Mouse (Mus musculus): ENCODE results near the gene Dhx33.
A peak's percentile ranks its signal among the peaks of the same experiment; 100 is the strongest.

Gene Dhx33

DNA sequence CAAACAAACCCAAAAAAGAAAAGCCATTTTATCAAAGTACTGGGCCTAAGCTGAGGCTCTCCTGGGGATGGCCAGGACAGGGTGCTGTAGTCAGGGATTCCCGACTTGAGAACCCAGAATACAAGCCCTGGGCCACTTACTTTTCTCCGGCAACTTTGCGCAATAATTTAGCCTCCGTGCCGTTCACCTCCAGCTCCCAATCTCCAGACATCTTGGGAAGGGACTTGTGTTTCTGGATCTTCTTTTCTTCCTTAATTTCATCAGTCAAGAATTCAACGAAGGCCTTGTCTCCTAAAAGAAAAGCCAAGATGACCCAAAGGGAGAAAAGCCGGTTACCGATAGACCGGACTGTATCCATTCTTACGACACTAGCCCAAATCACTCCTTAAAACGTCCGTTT is 22.2 kb downstream of the Dhx33 start:
- peak; percentile 35 for DNase-seq (ENCODE audit: low spot score)

DNA sequence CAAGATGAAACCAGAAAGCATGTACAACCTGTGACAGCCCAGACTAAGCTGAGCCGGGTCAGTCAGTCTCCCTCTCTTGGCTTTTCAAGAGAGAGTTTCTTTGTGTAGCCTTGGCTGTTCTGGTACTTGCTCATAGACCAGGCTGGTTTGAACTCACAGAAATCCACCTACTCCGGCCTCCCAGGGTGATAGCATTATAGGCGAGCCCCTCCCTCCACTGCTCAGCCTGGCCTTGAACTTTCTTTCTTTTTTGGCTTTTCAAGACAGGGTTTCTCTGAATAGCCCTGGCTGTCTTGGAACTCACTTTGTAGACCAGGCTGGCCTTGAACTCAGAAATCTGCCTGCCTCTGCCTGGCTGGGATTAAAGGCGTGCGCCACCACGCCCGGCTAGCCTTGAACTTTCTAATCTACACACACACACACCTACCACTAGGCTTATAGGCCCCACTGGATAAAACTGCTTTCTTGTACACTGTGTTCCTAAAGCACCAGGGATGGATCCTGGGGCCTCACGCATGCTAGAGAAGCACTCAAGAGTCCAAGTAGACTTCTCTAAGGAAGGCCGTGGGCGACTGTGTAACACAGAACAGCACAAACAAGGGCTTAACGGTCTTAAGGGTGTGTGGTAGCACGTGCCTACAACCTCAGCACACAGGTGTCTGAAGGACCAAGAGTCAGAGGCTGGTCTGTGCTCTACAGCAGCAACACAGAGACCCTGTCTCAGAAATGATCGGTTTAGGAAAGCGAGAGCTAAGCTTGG is 23.3 kb downstream of the Dhx33 start:
- DNase-seq (ENCODE audit: low spot score), result peak; percentile 34

DNA sequence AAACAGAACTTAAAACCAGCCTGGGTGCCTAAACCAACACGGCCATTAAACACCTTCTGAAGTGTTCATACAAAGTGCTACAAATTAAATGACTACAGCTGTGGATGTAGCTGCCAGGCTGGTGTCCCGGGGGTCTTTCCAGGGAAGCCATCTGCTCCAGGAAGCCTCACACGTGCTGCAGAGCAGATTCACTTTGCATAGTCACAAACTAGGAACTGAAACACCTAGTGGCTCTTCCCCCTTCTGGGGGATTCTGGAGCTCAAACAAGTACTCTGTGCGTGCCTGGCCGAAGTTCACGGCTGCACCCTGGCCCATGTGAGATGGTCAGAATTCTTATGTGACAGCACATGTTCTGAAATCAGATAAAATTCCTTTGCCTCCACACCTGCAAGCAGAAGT is 24.0 kb downstream of the Dhx33 start:
- DNase-seq (ENCODE audit: low spot score), result no peak

DNA sequence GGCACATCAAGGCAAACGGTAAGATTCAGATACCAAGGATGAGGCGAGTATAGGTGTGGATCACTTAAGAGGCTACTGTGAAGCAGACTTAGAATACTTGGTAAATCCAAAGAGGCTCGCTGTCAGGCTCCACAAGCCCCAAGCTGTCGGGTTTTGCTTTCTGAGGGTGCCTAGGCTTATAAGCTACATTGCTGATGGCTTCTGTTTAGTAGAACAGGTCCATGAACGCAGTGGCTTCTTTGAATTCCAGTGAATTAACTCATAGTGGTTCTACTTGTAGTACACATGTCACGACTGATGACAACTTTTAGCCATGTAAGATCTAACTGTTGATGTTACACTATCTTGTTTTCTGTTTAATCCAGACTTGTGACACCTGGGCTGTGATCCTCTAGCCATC is 26.9 kb downstream of the Dhx33 start:
- no peak for DNase-seq (ENCODE audit: low spot score)

DNA sequence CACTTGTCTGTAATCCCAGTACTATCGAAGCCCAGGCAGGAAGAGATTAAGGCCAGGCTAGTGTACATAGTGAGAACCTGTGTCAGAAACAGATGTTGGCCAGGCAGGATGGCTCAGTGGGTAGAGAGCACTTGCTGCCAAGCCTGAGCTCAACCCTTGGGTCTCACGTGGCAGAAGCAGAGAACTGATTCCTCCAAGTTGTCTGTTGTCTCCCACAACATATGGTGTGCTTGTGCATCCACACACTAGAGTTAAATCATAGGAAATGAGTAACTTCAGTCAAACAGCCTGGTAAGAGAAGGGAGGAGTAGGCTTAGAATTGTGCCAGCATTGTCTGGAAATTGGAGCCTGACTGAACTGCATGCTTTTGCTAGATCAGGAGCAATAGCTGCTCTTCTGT is 29.0 kb downstream of the Dhx33 start:
- DNase-seq (ENCODE audit: low spot score), result no peak

DNA sequence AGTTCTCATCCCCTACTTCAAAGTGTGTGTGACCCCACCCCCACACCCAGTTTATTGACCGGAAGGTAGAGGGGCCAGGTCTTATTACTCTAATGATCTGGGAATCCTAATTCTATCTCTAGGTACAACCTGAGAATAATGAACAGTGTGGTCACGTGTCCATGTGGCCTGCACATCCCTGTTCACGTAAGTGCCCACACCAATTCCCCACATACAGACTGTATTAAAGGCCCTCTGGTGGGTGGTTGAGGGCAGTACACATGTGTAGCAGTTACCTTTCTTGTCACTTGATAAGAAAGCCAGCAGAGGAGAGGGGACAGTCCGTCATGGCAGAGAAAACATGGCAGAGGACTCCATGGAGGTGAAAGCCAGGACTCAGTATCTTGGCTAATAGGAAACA is 30.3 kb downstream of the Dhx33 start:
- no peak for DNase-seq (ENCODE audit: low spot score)

DNA sequence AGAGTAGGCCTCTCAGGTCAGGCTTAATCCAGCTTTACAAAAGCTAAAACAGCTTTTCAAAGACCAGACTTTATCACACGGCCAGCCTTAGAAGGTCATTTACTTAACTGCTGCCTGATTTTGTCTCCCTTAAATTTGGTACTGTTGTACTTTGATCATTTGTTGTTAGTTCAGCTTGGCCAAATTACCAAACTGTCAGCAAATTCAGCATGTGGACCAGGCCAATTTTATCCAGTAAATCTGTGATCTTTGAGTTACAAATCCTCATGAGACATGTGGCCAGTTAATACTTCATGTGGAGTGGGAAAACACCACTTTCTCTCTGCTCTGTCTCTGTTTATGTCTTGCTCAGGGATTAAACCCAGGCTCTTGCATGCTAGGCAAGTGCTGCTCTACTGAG is 31.7 kb downstream of the Dhx33 start:
- DNase-seq (ENCODE audit: low spot score), result no peak

DNA sequence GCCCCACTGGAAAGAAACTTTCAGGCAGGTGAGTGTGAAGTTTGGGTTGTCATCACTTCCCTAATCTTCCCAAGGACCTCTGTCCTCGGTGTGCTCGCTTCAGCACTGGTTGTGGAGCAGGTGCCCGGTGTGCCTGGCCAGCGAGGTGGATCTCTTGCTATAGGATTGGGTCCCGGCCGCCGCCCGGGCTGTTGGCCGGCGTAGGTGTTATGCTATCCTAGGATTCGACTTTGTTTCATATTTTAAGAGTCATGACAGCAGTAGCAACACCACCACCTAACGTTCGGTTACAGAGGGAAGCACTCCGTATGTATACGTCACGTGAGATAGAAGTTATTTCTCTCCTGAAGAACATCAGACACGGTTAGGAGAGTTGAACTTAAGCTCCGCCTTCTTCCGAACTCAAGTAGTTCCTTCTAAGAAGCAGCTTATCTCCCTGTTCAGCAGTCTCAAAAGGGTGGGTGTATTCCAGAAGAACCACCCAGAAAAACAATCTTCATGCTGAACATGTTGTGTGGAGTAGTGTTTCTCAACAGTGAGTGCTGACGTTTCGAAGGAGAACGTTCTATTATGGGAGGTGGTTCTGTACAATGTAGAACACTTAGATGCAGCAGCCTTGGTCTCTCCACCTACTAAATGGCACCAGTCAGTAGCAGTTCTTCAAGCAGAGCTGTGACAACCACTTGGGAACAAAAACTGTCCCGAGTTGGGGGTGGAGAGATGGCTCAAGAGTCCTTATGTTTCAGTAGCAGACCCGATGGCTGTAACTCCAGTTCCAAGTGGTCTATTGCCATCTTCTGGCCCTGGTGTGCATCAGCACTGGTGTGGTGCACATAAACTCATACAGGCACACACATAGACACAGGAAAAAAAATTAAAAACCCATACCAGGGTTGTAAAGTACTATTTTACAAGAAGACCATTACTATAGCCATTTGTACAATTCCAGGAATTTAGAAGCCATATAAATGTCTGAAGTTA is 33.4 kb downstream of the Dhx33 start:
- DNase-seq (ENCODE audit: low spot score), result peak; percentile 91

DNA sequence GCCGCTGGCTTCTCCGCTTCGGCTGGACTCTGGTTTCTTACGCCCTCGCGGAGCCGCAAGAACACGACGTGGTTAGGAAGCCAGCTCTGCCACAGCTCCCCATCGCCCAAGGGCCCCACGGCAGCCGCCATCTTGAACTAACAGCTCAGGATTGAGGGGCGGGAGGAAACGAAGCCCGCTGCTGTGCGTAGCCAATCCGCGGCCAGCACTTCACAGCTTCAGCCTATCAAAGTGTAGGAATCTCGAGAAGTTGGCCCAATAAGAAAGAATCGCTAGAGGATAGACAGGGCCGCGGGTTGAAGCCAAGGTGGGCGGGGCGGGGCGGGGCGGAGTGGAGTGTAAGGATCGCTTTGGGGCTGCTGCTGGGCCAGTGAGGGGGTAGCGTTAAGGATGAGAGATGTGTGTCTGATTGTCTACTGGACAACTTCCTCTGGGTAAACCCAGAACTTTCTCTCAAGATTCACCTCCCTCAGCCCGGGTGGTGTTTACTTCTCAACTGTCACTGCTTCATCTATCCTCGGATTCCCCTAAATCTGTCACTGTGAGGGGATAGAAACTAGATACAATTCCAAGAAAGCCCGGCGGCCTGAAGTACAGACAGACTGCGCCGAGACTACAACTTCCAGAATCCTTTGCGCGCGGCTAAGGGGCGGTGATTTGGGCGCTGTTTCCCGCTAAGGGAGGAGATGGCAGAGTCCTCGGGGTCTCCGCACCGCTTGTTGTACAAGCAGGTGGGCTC is 34.2 kb downstream of the Dhx33 start, which contains the start of the genes Nup88 and Rpain:
TSS of gene Nup88 (minus strand) at position 153 of the 739 bp plus-strand sequence.
TSS of gene Rpain (plus strand) at position 393 of the 739 bp plus-strand sequence.
- peak; percentile 95 for DNase-seq (ENCODE audit: low spot score)

DNA sequence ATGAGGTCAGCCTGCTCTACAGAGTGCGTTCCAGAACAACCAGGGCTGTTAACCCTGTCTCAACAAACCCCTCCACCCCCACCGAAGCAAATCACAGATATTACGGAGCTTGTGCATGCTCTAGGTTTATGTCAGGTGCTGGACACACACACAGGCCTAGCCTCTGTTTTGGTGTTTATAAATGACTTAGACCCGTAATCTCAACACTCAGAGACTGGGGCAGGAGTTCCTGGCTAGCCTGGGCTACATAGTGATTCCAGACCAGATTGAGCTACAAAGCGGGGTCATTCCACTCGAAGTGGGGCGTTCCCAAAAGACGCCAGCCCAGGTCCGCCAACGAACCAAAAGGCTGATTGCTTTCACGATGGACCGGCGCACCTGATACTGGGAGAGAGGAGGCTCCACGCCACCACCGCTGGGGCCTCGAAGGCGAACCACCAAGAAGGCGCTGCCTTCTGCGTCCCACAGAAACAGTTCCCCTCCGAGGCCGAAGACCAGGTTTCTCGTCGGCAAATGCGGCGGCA is 34.9 kb downstream of the Dhx33 start:
- no peak for DNase-seq (ENCODE audit: low spot score)

DNA sequence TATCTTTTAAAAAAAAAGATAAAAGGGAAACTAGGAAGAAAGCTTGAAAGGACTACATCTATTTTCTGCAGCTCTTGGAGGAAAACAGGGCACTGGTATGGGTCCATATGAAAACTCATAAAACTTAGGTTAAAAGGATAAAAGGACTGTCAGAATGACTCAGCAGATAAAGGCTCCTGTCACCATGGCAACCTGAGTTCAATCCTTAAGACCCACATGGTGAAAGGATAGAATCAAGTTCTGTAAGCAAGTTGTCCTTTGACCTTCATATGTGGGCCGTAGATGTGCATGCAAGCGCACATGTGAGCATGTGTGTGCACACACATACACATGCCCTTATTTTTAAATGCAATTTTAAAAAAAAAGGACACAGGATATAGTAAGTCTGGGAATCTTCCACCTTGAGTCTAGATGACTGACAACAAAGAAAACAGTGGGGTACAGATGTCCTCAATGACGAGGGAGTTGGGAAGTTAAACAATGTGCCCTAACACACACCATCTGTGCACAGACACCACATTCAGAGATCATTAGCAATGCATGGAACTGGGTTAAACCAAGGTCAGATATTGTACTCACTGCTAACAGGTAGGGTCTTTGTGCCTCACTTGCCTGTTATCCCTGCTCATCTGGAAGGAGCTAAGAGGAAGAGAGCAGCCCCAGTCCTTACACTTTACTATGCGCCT is 39.9 kb downstream of the Dhx33 start:
- peak; percentile 44 for DNase-seq (ENCODE audit: low spot score)

DNA sequence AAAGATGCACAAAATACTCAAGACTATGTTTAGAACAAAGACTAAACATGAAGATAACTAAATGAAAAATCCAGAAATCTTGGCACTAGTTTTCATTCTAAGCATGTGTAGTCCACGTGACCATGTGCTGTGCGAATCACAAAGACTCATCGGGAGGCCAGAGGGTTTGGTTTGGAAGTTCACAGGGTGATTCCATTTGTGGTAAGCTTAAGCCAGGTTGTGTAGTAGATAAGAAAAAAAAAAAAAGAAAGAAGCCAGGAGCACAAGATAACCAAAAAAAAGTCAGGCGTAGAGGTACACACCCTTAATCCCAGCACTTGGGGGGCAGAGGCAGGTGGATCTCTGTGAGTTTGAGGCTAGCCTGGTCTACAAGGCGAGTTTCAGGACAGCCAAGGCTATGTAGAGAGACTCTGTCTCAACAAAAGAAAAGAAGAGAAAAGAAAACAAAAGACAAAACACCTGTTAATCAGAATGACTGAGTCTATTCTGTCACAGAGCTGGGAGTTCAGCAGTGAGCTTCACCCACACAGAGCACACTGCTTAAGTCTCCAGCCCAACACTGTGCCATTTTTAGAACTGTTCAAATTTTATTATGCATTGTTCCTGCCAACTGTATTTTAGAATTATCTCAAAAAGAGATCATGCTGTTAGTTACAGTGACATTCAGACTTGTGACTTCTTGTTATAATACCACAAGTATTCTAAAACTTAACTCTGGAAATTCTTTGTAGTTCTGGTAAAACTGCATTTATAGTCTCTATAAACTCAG is 43.3 kb downstream of the Dhx33 start:
- DNase-seq (ENCODE audit: low spot score), result no peak

DNA sequence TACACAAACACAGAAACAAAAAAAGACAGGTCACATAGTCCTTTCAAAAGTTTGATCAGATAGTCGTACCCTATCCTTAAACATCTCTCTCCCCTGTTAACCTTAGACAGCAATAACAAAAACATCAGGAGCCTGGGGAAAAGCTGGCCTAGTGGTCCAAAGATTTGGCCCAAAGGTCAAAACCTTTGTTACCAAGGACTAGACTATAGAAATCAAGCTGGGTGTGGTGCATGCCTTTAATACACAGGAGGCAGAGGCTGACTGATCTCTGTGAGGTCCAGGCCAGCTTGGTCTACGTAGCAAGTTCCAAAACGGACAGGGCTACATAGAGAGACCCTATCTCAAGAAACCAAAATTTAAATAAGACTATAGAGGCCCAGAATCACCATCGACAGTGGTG is 49.5 kb downstream of the Dhx33 start:
- no peak for DNase-seq (ENCODE audit: low spot score)

DNA sequence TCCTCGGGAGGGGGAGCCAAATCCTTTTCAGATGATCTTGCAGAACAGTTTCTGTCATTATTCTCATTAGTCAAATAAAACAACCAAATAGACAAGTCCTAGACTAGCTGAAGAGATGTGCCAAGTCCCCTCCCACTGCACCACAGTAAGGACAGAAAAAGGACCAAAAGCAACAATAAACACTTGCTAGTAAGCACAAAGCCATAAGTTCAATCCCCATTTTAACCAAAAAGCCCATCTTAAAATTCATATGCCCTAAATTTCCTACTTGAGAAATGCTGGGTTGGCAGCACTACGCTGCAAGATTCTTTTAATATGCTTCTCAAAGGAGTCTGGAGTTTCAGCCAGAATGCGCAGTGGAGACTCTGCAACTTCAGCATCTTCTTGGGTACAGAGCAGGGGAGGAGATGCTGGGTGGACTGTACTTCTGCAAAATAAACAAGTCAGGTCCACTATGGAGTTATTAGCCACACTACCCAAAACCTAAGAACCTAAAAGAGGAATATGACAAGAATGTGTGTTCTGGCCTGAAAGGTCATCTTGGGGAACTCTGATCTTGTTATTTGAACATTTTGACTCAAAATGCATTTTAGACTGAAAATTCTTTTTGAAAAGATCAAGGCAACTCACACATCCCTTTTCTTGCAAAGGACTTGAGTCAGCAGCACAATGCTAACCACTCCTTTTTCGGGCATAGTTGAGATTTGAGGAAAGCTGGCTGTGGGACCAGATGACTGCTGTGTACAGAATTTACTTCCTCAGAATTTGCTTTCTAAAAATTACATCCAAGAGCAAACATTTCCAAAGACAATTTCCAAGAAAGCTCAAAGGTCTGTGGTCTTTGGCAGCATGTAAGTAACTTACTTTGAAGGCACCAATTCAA is 59.1 kb downstream of the Dhx33 start:
- DNase-seq (ENCODE audit: low spot score), result no peak

DNA sequence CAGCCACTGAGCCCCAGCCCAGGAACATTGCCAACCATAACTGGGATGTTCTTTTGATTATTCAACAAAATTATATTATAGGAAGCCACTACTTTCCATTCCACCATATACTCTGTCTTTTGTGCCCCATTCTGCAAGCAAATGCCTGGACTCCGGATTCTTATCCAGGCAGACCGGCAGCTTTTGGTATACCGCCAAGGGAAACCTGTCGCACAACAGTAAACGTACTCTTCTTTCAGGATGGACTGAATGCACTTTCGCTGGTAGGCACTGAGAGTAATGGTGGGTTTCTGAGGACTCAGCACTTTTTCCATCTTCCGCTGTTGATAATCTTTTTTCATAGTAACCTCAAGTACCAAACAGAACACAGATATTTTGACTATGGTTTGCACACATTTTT is 60.6 kb downstream of the Dhx33 start:
- no peak for DNase-seq (ENCODE audit: low spot score)

DNA sequence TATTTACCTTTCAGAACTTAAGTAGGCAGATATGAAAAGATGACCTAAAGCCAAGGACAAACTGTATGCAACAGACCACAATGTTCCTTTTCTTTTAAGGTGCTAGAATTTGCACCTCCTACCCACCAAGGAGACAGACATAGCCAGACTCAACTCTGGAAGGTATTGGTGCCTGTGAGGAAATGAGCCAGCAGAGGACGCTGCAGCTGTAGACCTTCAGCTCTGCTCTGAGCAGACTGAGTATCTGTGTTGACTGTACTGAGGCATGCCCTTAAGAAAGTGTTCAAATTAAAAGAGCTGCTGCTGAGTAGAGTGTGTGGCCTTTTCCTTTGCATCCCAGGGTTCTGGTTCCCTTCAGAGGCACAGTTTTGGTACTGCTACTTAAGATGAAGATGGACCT is 61.6 kb downstream of the Dhx33 start:
- DNase-seq (ENCODE audit: low spot score), result no peak

DNA sequence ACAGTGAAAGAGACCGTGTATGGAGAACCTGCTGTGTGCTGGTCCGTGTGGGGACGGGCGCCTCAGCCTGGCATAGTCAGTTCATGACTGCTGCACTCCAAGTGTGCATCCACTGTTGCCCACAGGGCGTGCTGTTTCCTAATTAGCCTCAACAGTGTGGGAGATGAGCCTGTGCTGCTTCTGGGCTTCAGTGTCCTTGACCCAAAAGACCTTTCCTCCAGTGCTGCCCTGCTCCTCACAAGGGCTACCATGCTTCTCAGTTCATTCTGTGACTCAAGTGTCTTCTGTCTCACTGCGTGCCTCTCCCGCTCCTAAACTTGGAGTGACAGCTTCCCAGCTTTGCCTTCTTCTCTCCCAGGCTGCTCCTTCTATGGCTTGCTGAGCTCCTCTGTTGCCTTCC is 68.9 kb downstream of the Dhx33 start:
- no peak for DNase-seq (ENCODE audit: low spot score)

All from c-Kit-positive CD71-positive TER-119-positive erythroid progenitor cells, embryonic 14.5 days (primary cell).